Comparison of ENCODE assay signal across 10 mouse cellular contexts in genomic region chr13:59467591-59467990, GRCm38 (mm10).
DNase-seq lines count a peak whose midpoint lies in the region; ATAC-seq and TF ChIP-seq lines count a peak whose summit lies in the region.
"Had no signal": no experiment of that assay in that cellular context is flagged by ENCODE, and none has a peak within 500 bp of the region (broad histone marks: within the 10 kb centered on the region; RNA-seq: fewer than 3 reads in every experiment).

No protein-coding gene starts in this region.

- no peak for ATAC-seq in midbrain, postnatal 0 days (ENCODE audit: low FRiP score)
- ATAC-seq in CD4-positive, CD25-positive, alpha-beta regulatory T cell, adult 4 months: no peak

- peak; percentile 43 for DNase-seq in ovary, adult 18-20 months (ENCODE audit: low spot score)
- no peak for DNase-seq in ovary, postnatal 14 days (ENCODE audit: low spot score)
- peak; percentile 80 for DNase-seq in cerebellum, adult 8-10 months
- peak; percentile 30 to 70 for DNase-seq in gastrocnemius, postnatal 4 days (ENCODE audit: low spot score in 2 of 2)
- peak; percentile 52 to 78 for DNase-seq in layer of hippocampus, postnatal 14 days (ENCODE audit: low spot score in 2 of 2)
- DNase-seq in midbrain, postnatal 0 days (ENCODE audit: low spot score): peak; percentile 76
- no peak for DNase-seq in natural killer cell, adult 2 months (ENCODE audit: low spot score in 2 of 2)
- DNase-seq: liver, embryonic 13.5 days had no signal

- WGBS in midbrain, postnatal 0 days: 55% methylated on average over 3 of the region's 3 CpGs

- H3K4me2 ChIP-seq in midbrain, postnatal 0 days (ENCODE audit: low read depth, low read length, poor library complexity, severe bottlenecking): no peak overlapping the region
- H3K4me2 ChIP-seq: liver, embryonic 13.5 days; stomach, embryonic 15.5 days had no signal

- H3K9ac ChIP-seq in midbrain, postnatal 0 days (replicated peaks; ENCODE audit: low read length, poor library complexity, severe bottlenecking): no peak overlapping the region
- H3K9ac ChIP-seq: liver, embryonic 13.5 days; stomach, embryonic 15.5 days had no signal

- H3K36me3 ChIP-seq in midbrain, postnatal 0 days (ENCODE audit: insufficient read depth, low read length): peaks cover 26% of the 10 kb centered on the region; the same call in 1 of the 2 replicates

- no peaks in the 10 kb centered on the region for H3K27me3 ChIP-seq in midbrain, postnatal 0 days (ENCODE audit: insufficient read depth, low read length)
- H3K27me3 ChIP-seq: liver, embryonic 13.5 days; stomach, embryonic 15.5 days had no signal

- no peak overlapping the region for H3K4me3 ChIP-seq in midbrain, postnatal 0 days (ENCODE audit: low read depth, low read length)
- H3K4me3 ChIP-seq: liver, embryonic 13.5 days; stomach, embryonic 15.5 days had no signal

- no peak overlapping the region for H3K27ac ChIP-seq in midbrain, postnatal 0 days (ENCODE audit: low read depth, low read length)
- H3K27ac ChIP-seq: liver, embryonic 13.5 days; stomach, embryonic 15.5 days had no signal

- no peaks in the 10 kb centered on the region for H3K9me3 ChIP-seq in midbrain, postnatal 0 days (ENCODE audit: low read length)
- H3K9me3 ChIP-seq: liver, embryonic 13.5 days; stomach, embryonic 15.5 days had no signal

- TF ChIP-seq CTCF in midbrain, postnatal 0 days (IDR thresholded peaks at IDR 0.05): no peak

- H3K4me1 ChIP-seq in midbrain, postnatal 0 days (ENCODE audit: insufficient read depth, low read length): no peaks in the 10 kb centered on the region
- H3K4me1 ChIP-seq: liver, embryonic 13.5 days had no signal

Comparison
In these comparisons a context has a peak if more than half of its experiments do, and no peak if none do; other contexts are left out.
1. DNase-seq: peak in ovary, adult 18-20 months (single experiment), cerebellum, adult 8-10 months (single experiment), gastrocnemius, postnatal 4 days (2 of 2), layer of hippocampus, postnatal 14 days (2 of 2) and midbrain, postnatal 0 days (single experiment); none in ovary, postnatal 14 days (single experiment) and natural killer cell, adult 2 months (0 of 2).